Mouse (Mus musculus): ENCODE data around the gene Eif2ak4. TPM values are rescaled to one million over a fixed set of nuclear protein-coding genes. Genes with fewer than 3 reads are reported as not detected.

The Eif2ak4 gene
- polyA plus RNA-seq, 1 experiment from 2014 or later, result 14.8 TPM

DNA sequence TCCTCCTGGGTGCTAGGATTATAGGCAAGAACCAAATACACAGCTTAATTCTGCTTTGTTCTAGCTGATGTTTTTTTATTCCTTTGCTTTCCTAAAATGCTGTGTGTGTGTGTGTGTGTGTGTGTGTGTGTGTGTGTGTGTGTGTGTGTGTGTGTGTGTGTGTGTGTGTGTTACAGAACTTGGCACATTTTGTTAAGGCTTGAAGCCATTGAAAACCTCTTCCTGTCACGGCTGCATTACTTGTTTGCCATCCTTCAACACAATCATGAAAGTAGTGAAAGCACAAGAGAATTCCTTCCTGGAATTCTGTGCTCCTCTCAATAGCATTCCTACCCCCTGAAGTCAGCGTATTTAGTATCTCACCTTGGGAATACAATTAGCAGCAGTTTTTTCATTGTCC lies 77.5 kb downstream of the Eif2ak4 start:
- H3K27ac ChIP-seq, result no peak overlapping the region
- peaks cover 96% of the 10 kb centered on the region for H3K36me3 ChIP-seq

DNA sequence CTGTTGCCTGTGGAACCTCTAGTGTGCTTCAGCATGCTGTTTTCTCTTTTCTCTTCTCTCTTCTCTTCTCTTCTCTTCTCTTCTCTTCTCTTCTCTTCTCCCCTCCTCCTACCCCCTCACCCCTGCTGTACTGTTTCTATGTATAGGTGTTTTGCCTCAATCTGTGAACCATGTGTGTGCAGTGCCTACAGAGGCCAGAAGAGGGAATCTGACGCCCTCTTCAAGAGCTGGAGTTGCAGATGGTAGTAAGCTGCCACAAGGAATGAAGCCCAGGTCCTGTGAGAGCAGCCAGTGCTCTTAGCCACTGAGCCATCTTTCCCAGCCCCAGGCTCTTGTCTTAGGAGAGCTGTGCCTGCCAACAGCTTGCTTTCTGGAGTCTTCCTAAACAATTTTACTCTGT lies 78.2 kb downstream of the Eif2ak4 start:
- Histone ChIP-seq H3K36me3 (peaks cover 96% of the 10 kb centered on the region), H3K27ac (no peak overlapping the region), H3K4me2 (no peak overlapping the region), H3K9ac (replicated peaks) (no peak overlapping the region), H3K4me1 (replicated peaks) (peaks cover 4% of the 10 kb centered on the region; the same call in 1 of the 2 replicates), H3K9me3 (no peaks in the 10 kb centered on the region), H3K4me3 (replicated peaks) (no peak overlapping the region), H3K27me3 (no peaks in the 10 kb centered on the region)
- 38% methylated on average over 1 of the region's 1 CpGs for WGBS
- ATAC-seq (ENCODE audit: insufficient number of reproducible peaks, insufficient read depth, low FRiP score, low TSS enrichment, low read depth), result no peak

More for the DNA sequence above, 77.5 kb downstream of the Eif2ak4 start:
- H3K9ac ChIP-seq (replicated peaks), result no peak overlapping the region
- 86% methylated on average over 2 of the region's 2 CpGs for WGBS
- no peak overlapping the region for H3K4me3 ChIP-seq (replicated peaks)
- H3K27me3 ChIP-seq, result no peaks in the 10 kb centered on the region
- no peak overlapping the region for H3K4me2 ChIP-seq
- no peaks in the 10 kb centered on the region for H3K9me3 ChIP-seq
- H3K4me1 ChIP-seq (replicated peaks), result peaks cover 8% of the 10 kb centered on the region
- no peak for ATAC-seq (ENCODE audit: insufficient number of reproducible peaks, insufficient read depth, low FRiP score, low TSS enrichment, low read depth)

DNA sequence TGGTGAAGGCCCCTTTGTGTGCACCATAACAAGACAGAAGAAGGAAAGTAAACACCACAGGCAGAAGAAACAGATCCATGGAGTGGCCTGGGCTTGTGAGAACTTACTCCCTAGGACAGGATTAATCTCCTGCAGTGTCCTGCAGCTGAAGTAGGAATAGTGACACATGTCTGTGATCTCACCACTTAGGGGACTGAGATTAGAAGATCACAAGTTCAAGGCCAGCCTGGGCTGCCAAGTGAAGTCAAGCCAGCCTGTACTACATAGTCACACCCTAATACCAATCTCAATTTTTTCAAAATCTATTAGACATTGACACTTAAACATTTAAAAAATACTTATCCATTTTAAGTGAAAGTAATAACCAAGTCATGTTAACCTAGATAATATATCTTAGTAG lies 79.9 kb downstream of the Eif2ak4 start:
- Histone ChIP-seq H3K36me3 (peaks cover 98% of the 10 kb centered on the region), H3K27ac (no peak overlapping the region), H3K27me3 (no peaks in the 10 kb centered on the region), H3K9me3 (no peaks in the 10 kb centered on the region), H3K9ac (replicated peaks) (no peak overlapping the region), H3K4me2 (no peak overlapping the region), H3K4me3 (replicated peaks) (no peak overlapping the region), H3K4me1 (replicated peaks) (no peaks in the 10 kb centered on the region; the same call in 1 of the 2 replicates)
- no peak for ATAC-seq (ENCODE audit: insufficient number of reproducible peaks, insufficient read depth, low FRiP score, low TSS enrichment, low read depth)

DNA sequence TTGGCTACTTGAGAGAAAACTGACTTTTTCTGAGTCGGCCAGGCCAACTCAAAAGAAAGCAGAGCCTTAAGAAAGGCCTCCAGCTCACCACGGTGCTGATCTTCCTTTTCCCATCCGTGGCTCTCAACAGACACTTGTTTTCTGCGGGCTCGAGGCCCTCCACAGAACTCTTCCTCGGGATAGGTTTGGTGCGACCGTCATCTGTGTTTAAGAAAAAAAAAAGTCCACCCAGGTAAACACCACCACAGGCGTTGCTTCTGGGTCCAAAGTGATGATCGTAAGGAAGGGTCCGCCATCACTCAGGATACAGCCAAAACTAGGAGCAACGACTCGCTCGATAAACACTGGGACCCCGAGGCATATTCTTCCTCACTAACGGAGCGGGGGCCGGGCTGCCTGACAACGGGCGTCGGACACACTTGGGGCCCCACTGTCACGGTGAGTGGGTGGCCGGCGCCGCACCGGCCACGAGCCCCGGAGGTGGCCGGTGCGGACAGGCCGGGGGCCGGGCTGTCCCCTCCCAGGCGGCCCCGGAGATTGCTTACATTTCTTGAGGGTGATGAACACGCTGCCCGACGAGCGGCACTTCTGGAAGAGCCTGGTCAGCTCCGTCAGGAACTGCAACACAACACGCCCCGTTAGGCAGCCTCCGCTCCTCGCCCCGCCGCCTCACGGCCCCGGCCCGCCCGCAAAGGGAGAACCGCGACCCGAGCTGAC lies 90.6 kb downstream of the Eif2ak4 start:
- WGBS, result 3% methylated on average over 52 of the region's 52 CpGs
- peak overlapping the region; percentile 74 for H3K27ac ChIP-seq
- no peaks in the 10 kb centered on the region for H3K27me3 ChIP-seq
- ATAC-seq (ENCODE audit: insufficient number of reproducible peaks, insufficient read depth, low FRiP score, low TSS enrichment, low read depth), result peak; percentile 58; the same call in 1 of the 2 replicates
- peaks cover 36% of the 10 kb centered on the region for H3K36me3 ChIP-seq
- H3K4me3 ChIP-seq (replicated peaks), result peak overlapping the region; percentile 91
- peaks cover 10% of the 10 kb centered on the region for H3K4me1 ChIP-seq (replicated peaks)
- H3K9me3 ChIP-seq, result no peaks in the 10 kb centered on the region
- peak overlapping the region; percentile 84 for H3K4me2 ChIP-seq
- H3K9ac ChIP-seq (replicated peaks), result peak overlapping the region; percentile 91

DNA sequence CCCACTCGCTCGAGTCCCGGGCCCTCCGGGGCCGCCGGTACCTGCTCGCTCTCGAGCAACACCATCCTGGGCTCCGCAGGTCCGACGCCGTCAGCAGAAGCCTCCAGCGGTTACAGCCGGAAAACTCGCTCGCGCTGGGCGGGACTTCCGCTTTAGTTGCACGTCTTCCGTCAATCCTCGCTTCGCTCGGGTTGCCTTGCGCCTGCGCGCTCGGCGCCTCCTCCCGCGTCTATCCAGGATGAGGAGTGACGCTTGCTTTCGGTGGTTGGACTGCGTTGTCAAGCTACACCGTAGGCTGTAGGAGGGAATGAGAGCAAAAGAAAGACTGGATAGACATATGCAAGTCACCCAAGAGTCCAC lies 91.1 kb downstream of the Eif2ak4 start, which contains the start of gene Srp14:
Gene Srp14 (minus strand): TSS at position 162 of the 360 bp plus-strand sequence.
- H3K27me3 ChIP-seq, result no peaks in the 10 kb centered on the region
- H3K4me2 ChIP-seq, result peak within 1 kb of the TSS; percentile 84
- no peaks in the 10 kb centered on the region for H3K9me3 ChIP-seq
- peaks cover 30% of the 10 kb centered on the region for H3K36me3 ChIP-seq
- under 1% methylated on average over 35 of the region's 35 CpGs for WGBS
- H3K4me3 ChIP-seq (replicated peaks), result peak within 1 kb of the TSS; percentile 91
- H3K4me1 ChIP-seq (replicated peaks), result peaks cover 10% of the 10 kb centered on the region
- H3K9ac ChIP-seq (replicated peaks), result peak within 1 kb of the TSS; percentile 91
- peak within 1 kb of the TSS; percentile 74 for H3K27ac ChIP-seq
- peak; percentile 84 for ATAC-seq (ENCODE audit: insufficient number of reproducible peaks, insufficient read depth, low FRiP score, low TSS enrichment, low read depth)

DNA sequence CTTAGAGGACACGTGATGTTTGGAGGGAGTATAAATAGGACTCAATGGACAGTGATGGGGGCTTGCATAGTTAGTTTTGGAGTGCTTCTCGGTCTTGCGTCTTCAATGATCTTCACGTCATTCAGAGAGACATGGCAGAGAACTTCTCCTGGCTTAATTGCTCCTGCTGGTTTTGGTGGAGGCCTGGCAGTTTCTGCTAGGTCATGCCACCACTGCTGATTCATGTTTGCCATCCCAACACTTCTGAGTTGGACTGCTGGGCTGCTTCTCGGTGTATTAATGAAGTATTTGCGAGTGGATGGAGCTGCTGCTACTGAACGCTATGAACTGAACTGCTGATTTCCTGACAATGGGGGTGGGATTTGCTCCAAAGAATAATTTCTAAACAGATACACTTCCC lies 92.5 kb downstream of the Eif2ak4 start:
- H3K4me3 ChIP-seq (replicated peaks), result no peak overlapping the region
- no peak for ATAC-seq (ENCODE audit: insufficient number of reproducible peaks, insufficient read depth, low FRiP score, low TSS enrichment, low read depth)
- H3K4me2 ChIP-seq, result no peak overlapping the region
- no peaks in the 10 kb centered on the region for H3K27me3 ChIP-seq
- H3K36me3 ChIP-seq, result peaks cover 17% of the 10 kb centered on the region
- no peaks in the 10 kb centered on the region for H3K9me3 ChIP-seq
- no peak overlapping the region for H3K27ac ChIP-seq
- no peak overlapping the region for H3K9ac ChIP-seq (replicated peaks)
- peaks cover 10% of the 10 kb centered on the region for H3K4me1 ChIP-seq (replicated peaks)
- 90% methylated on average over 7 of the region's 7 CpGs for WGBS

DNA sequence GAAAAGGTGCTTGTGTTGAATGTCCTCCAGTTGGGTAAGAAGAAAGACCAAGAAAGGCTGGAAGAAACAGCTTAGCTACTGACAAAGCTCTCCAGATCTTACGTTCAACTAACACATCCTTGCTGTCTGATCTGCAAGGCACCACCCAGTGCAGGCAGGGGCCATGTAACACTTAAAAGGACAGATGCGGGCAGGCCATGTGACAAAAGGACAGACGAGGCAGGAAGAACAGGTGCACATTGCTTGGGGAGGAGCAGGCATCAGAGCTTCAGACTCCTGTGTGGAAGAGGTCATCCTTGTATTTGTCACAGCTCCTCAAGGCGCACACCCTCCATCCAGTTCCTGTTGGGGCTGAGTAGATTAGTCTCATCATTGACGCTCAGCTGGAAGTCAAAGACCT lies 94.6 kb downstream of the Eif2ak4 start:
- Histone ChIP-seq H3K9ac (replicated peaks) (no peak overlapping the region), H3K4me2 (no peak overlapping the region), H3K9me3 (no peaks in the 10 kb centered on the region; the same call in 1 of the 2 replicates), H3K36me3 (no peaks in the 10 kb centered on the region), H3K4me1 (replicated peaks) (peaks cover 13% of the 10 kb centered on the region), H3K27me3 (no peaks in the 10 kb centered on the region), H3K27ac (no peak overlapping the region), H3K4me3 (replicated peaks) (no peak overlapping the region)
- WGBS, result 85% methylated on average over 5 of the region's 5 CpGs
- no peak for ATAC-seq (ENCODE audit: insufficient number of reproducible peaks, insufficient read depth, low FRiP score, low TSS enrichment, low read depth)

DNA sequence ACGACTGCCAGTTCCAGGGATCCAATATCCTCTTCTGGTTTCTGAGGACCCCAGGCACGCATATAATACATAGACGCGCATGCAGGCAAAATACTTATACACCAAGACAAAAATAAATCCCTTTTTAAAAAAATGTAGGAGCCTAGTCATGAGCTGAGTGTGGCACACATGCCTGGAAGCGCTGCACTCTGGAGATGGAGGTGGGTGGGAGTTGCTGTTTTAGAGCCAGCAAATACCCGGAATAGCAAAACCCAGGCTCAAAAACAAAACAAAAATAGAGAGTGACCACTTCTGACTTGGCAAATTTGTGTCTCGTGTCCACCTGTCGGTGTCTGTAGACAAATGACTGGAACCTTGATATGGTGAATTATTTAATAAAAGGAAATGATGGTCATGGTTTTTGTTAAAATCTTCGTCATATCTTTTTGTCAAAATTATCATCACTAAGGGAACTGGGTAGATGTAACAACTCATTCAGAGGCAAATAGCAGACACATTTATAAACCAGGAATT lies 96.0 kb downstream of the Eif2ak4 start:
- no peak overlapping the region for H3K27ac ChIP-seq
- no peak for ATAC-seq (ENCODE audit: insufficient number of reproducible peaks, insufficient read depth, low FRiP score, low TSS enrichment, low read depth)
- H3K9me3 ChIP-seq, result no peaks in the 10 kb centered on the region; the same call in 1 of the 2 replicates
- H3K36me3 ChIP-seq, result no peaks in the 10 kb centered on the region
- H3K27me3 ChIP-seq, result no peaks in the 10 kb centered on the region
- 83% methylated on average over 9 of the region's 9 CpGs for WGBS
- H3K4me1 ChIP-seq (replicated peaks), result peaks cover 9% of the 10 kb centered on the region
- no peak overlapping the region for H3K4me2 ChIP-seq
- no peak overlapping the region for H3K4me3 ChIP-seq (replicated peaks)
- no peak overlapping the region for H3K9ac ChIP-seq (replicated peaks)

DNA sequence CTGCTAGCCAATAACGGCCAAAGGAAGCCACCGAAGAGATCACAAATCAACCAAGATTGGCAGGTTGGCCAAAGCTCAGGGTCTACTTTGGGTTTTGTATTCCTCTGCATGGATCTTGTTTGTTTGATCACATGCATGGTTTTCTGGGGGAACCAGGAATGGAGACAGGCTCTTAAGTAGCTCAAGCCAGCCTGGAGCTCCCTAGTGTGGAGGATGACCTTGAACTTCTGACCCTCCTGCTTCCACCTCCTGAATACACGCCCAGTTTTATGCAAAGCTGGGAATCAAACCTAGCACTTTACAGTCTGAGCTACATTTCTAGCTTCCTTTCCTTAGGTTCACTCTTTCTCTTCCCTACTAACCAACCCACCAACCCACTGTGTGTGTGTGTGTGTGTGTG lies 97.0 kb downstream of the Eif2ak4 start:
- no peak overlapping the region for H3K4me2 ChIP-seq
- no peaks in the 10 kb centered on the region; the same call in 1 of the 2 replicates for H3K9me3 ChIP-seq
- H3K27ac ChIP-seq, result no peak overlapping the region
- no peak overlapping the region for H3K9ac ChIP-seq (replicated peaks)
- H3K4me3 ChIP-seq (replicated peaks), result no peak overlapping the region
- 74% methylated on average over 3 of the region's 3 CpGs for WGBS
- H3K4me1 ChIP-seq (replicated peaks), result peaks cover 16% of the 10 kb centered on the region
- no peaks in the 10 kb centered on the region for H3K36me3 ChIP-seq
- H3K27me3 ChIP-seq, result no peaks in the 10 kb centered on the region
- ATAC-seq (ENCODE audit: insufficient number of reproducible peaks, insufficient read depth, low FRiP score, low TSS enrichment, low read depth), result no peak

DNA sequence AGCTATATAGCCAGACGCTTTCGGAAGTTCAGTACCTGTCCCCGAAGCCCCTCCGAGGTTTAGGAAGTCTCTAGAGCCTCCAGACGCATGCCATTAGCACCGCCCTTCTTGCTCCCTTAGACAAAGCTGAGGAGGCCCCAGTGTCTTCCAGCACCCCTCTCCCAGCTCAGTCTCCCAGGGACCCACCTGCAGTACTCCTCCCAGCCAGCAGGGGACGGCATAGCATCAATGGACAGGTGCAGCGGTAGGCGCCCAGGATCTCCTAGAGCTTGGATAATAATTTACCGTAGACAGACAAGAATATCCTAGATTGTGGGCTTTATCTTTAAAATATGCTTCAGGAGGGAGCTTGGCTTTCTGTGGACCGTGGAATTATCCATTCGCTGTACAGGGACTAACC lies 98.5 kb downstream of the Eif2ak4 start:
- no peak overlapping the region for H3K9ac ChIP-seq (replicated peaks)
- WGBS, result 17% methylated on average over 12 of the region's 12 CpGs
- H3K36me3 ChIP-seq, result no peaks in the 10 kb centered on the region
- peaks cover 31% of the 10 kb centered on the region for H3K4me1 ChIP-seq (replicated peaks)
- no peak overlapping the region for H3K4me2 ChIP-seq
- H3K9me3 ChIP-seq, result no peaks in the 10 kb centered on the region; the same call in 1 of the 2 replicates
- no peak overlapping the region for H3K4me3 ChIP-seq (replicated peaks)
- no peaks in the 10 kb centered on the region for H3K27me3 ChIP-seq
- ATAC-seq (ENCODE audit: insufficient number of reproducible peaks, insufficient read depth, low FRiP score, low TSS enrichment, low read depth), result 0 out of 2 replicates have a peak, but pooled peaks have one; percentile 8
- no peak overlapping the region for H3K27ac ChIP-seq

DNA sequence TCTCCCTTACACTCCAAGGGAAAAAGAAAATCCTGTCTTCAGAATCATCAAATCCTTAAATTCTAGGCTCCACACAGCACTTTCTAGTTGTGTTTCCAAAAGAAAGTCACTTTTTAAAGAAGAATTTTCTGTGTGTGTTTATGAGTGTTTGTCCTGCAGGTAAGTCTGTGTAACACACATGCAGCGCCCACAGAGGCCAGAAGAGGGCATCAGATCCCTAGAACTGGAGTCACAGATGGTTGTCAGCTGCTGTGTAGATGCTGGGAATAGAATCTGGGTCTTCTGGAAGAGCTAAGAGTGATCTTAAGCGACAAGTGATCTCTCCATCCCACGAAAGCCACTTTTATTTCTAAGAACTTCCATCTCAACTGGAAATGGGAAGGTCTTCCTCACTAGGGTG lies 99.4 kb downstream of the Eif2ak4 start:
- Histone ChIP-seq H3K27me3 (no peaks in the 10 kb centered on the region), H3K4me3 (replicated peaks) (no peak overlapping the region), H3K27ac (no peak overlapping the region), H3K9me3 (no peaks in the 10 kb centered on the region; the same call in 1 of the 2 replicates), H3K4me2 (no peak overlapping the region), H3K36me3 (no peaks in the 10 kb centered on the region), H3K9ac (replicated peaks) (no peak overlapping the region), H3K4me1 (replicated peaks) (peaks cover 33% of the 10 kb centered on the region)
- ATAC-seq (ENCODE audit: insufficient number of reproducible peaks, insufficient read depth, low FRiP score, low TSS enrichment, low read depth), result no peak
- 67% methylated on average over 3 of the region's 3 CpGs for WGBS

Measured in limb, embryonic 12.5 days (tissue).